Mouse (Mus musculus): ENCODE measurements around the gene Magea8. TPM values are rescaled to one million over a fixed set of nuclear protein-coding genes. Genes with fewer than 3 reads are reported as not detected.
"Not testable (repeated sequence)": the region's sequence is repeated elsewhere in the genome, so short reads cannot be mapped to it uniquely, and the experiment has no call there.

Gene Magea8
- not detected for total RNA-seq (2021)
- long read RNA-seq, experiment 1 = 0 reads
- long read RNA-seq, experiment 2 = 0 reads

- not testable (repeated sequence) for DNase-seq
Observed at GRCm38 (mm10) chrX:154995750-154996149, at the start of gene Magea8. Gene Magea8 (minus strand): TSS chrX:154995850.

- DNase-seq = not testable (repeated sequence)
Observed at GRCm38 (mm10) chrX:154949405-154949804, 46.2 kb downstream of the Magea8 start, which contains the start of gene Magea3. Gene Magea3 (minus strand): TSS chrX:154949505.

GRCm38 (mm10) chrX:154935887-154936286, 59.8 kb downstream of the Magea8 start, which contains the start of gene Magea6:
Gene Magea6 (minus strand): TSS chrX:154935987.
- DNase-seq = not testable (repeated sequence)

Other genes with a start within 250 kb of the Magea8 start
- not detected for gene Cldn34b1, start 105.6 kb downstream of the Magea8 start, total RNA-seq (2021)
- gene Magea6, start 59.9 kb downstream of the Magea8 start, total RNA-seq (2021) = not detected
- gene Magea3, start 46.3 kb downstream of the Magea8 start, total RNA-seq (2021) = not detected
- not detected for gene Magea5, start 67.3 kb upstream of the Magea8 start, total RNA-seq (2021)
- gene Magea1, start 93.9 kb upstream of the Magea8 start, total RNA-seq (2021) = not detected
- gene Magea2, start 97.8 kb upstream of the Magea8 start, total RNA-seq (2021) = not detected
- gene Cldn34b2, start 132.6 kb upstream of the Magea8 start, total RNA-seq (2021) = not detected
- gene Sat1, start 220.6 kb upstream of the Magea8 start, total RNA-seq (2021) = 10 to 100 TPM; 24.1 to 29.2 TPM